Mouse (Mus musculus) liver, postnatal 0 days (tissue): ENCODE data around the gene Kif1a.

ENCODE experiments used
- CTCF ChIP-seq: sonication (generic); IDR thresholded peaks from 2 replicates; pipeline ENCODE4 v1.5.1; 2016; ENCODE audit warnings: antibody characterized with exemption, low read depth
- EP300 ChIP-seq: IDR thresholded peaks from 2 replicates; pipeline ENCODE4 v1.6.1; 2016; ENCODE audit warnings: antibody characterized with exemption, low read depth, mild to moderate bottlenecking

GRCm38 (mm10) chr1:93115471-93115870 is 13.7 kb upstream of the Kif1a start:
- TF ChIP-seq CTCF (no peak), EP300 (no peak)
